Mouse (Mus musculus) kidney, adult 2 months (tissue): Measurements from ENCODE around the gene Sema5a. TPM values are rescaled to one million over a fixed set of nuclear protein-coding genes. Genes with fewer than 3 reads are reported as not detected.
A peak's percentile ranks its signal among the peaks of the same experiment; 100 is the strongest.
"Not testable (repeated sequence)": the region's sequence is repeated elsewhere in the genome, so short reads cannot be mapped to it uniquely, and the experiment has no call there.

Experiments
- DNase-seq: peaks from one replicate; pipeline ENCODE4 v3.0.0; 2021
- H3K27ac ChIP-seq: fragments of 200-500 bp; 2 replicates; pipeline ENCODE4 v1.5.1; 2012; ENCODE audit warnings: low read depth, low read length, control low read depth, inconsistent platforms; ENCODE audit not compliant: insufficient read depth
- H3K27me3 ChIP-seq: fragments of 200-500 bp; replicated peaks from 2 replicates; pipeline ENCODE4 v1.6.1; 2012; ENCODE audit warnings: mild to moderate bottlenecking, moderate library complexity, low read length, inconsistent platforms; ENCODE audit not compliant: control insufficient read depth, insufficient read depth
- H3K36me3 ChIP-seq: fragments of 200-500 bp; 2 replicates; pipeline ENCODE4 v1.6.1; 2012; ENCODE audit warnings: mild to moderate bottlenecking, moderate library complexity, low read length, inconsistent platforms; ENCODE audit not compliant: control insufficient read depth, insufficient read depth
- H3K4me1 ChIP-seq: fragments of 200-500 bp; 2 replicates; pipeline ENCODE4 v1.6.1; 2011; ENCODE audit warnings: low read length; ENCODE audit not compliant: control insufficient read depth, insufficient read depth
- H3K4me3 ChIP-seq: fragments of 200-500 bp; 2 replicates; pipeline ENCODE4 v1.5.1; 2011; ENCODE audit warnings: mild to moderate bottlenecking, low read depth, low read length, control low read depth; ENCODE audit not compliant: insufficient read depth
- CTCF ChIP-seq: fragments of 200-500 bp; conservative IDR thresholded peaks from 2 replicates; pipeline ENCODE4 v1.5.1; 2011; ENCODE audit warnings: low read depth, mild to moderate bottlenecking, control low read depth, low read length, moderate library complexity, mixed read lengths; ENCODE audit not compliant: insufficient read depth, insufficient read length
- POLR2A ChIP-seq: fragments of 200-500 bp; IDR thresholded peaks from one replicate; pipeline ENCODE4 v1.6.1; 2011; ENCODE audit warnings: low read depth, low read length, control low read depth
- WGBS: fragments of 180-500 bp; shearing (Covaris S2); methylation state at CpG from one replicate; pipeline ENCODE4 v1.1.7; 2018; 5-methylcytosine and 5-hydroxymethylcytosine counted together
- polyA plus RNA-seq: library from polyadenylated mRNA; depleted of rRNA; stranded (reverse); fragments of >200 nt; gene quantifications from 2 replicates; pipeline ENCODE4 v1.2.3, GENCODE M21; 2012; rRNA removed

The Sema5a gene
- polyA plus RNA-seq: 11.6 and 12.9 TPM in 2 replicates

DNA sequence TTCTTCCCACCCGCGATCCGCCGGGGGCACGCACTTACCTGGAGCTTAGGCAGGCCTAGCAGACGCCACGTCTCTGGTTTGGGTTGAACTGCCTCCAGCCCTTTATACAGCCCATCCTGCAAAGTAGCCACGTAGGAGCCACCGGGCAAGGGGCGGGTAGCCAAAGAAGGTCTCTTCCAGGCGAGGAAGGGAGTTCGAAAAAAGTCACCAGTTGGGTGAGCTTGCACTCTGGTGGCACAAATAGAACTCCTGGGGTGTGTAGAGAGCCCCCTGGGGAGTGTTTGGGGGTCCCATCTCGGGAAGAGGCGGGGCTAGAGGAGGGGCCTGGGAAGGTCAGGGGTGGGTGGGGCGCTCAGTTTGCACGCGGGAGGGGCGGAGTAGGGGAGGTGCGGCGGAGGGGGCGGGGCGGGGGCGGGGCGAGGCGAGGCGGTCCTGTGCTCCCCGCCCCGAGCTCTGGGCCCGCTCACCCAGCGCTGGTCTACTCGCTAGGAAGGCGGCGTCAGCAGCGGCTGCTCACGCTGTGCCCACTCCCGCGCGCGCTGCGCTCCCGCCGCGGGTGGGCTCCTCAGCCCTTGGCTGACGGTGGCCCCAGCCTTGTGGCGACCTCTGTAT, at the start of gene Sema5a:
TSS of gene Sema5a (plus strand) at position 467 of the 612 bp plus-strand sequence.
- TF ChIP-seq POLR2A: peak; percentile 87
- TF ChIP-seq CTCF: no peak
- Histone ChIP-seq H3K27ac (peak within 1 kb of the TSS; percentile 98), H3K36me3 (peaks cover 3% of the 10 kb centered on the region; the same call in 1 of the 2 replicates), H3K27me3 (no peaks in the 10 kb centered on the region), H3K4me1 (peaks cover 21% of the 10 kb centered on the region), H3K4me3 (peak within 1 kb of the TSS; percentile 93)
- 1% methylated on average over 33 of the region's 45 CpGs for WGBS
- DNase-seq: peak; percentile 88

DNA sequence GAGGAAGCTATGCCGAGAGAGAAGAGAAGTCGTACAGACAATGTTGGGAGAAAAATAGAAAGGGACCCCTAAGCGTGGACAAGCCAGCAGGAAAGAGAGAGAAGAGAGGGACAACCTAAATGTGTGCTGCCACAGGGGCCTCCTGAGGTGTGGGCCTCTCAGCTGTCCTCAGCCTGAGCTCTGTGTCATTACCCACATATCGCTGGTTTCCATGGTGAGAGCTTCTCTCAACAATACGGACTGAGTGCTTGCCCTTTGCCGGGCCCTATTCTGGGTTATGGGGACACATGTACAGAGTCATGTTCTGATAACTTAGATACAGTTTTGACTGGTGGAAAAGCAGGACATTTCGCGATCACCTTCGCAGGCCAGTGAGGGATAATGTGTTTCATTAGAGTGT, 46.5 kb upstream of the Sema5a start:
- 95% methylated on average over 9 of the region's 9 CpGs for WGBS
- Histone ChIP-seq H3K27ac (no peak overlapping the region), H3K4me1 (peaks cover 4% of the 10 kb centered on the region; the same call in 1 of the 2 replicates), H3K27me3 (no peaks in the 10 kb centered on the region), H3K36me3 (no peaks in the 10 kb centered on the region), H3K4me3 (no peak overlapping the region)
- TF ChIP-seq POLR2A: no peak
- TF ChIP-seq CTCF: no peak
- DNase-seq: no peak

GRCm38 (mm10) chr15:32198561-32198960, 46.0 kb upstream of the Sema5a start:
- H3K36me3 ChIP-seq: no peaks in the 10 kb centered on the region
- TF ChIP-seq CTCF (no peak), POLR2A (no peak)
- H3K4me1 ChIP-seq: peaks cover 1% of the 10 kb centered on the region; the same call in 1 of the 2 replicates
- no peak overlapping the region for H3K27ac ChIP-seq
- H3K27me3 ChIP-seq: no peaks in the 10 kb centered on the region
- WGBS: 92% methylated on average over 5 of the region's 5 CpGs
- no peak overlapping the region for H3K4me3 ChIP-seq
- no peak for DNase-seq

DNA sequence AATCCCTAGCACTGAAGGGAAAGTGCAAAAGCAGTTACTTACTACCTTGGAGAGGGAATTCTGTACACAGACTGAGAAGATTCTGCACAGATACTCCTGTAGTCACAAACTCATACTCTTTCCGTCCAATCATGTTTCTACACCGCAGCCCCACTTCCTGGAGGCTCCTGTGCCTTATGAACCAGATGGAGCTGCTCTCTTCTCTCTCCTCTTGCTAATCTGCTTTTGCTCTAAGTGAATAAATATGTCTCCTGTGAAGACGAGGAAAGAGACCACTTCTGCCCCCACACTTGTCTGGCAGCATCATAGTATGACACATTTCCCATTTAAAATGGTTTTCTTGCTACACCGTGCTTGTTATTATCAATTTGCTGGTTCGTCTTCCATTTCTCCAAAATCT, 41.4 kb upstream of the Sema5a start:
- no peaks in the 10 kb centered on the region for H3K4me1 ChIP-seq
- no peak overlapping the region for H3K27ac ChIP-seq
- no peak for DNase-seq
- TF ChIP-seq CTCF (no peak), POLR2A (no peak)
- 84% methylated on average over 5 of the region's 5 CpGs for whole genome bisulfite sequencing
- H3K4me3 ChIP-seq: no peak overlapping the region
- no peaks in the 10 kb centered on the region for H3K36me3 ChIP-seq
- no peaks in the 10 kb centered on the region for H3K27me3 ChIP-seq

GRCm38 (mm10) chr15:32204908-32205307, 39.7 kb upstream of the Sema5a start:
- H3K4me3 ChIP-seq: no peak overlapping the region
- DNase-seq: no peak
- no peak overlapping the region for H3K27ac ChIP-seq
- H3K36me3 ChIP-seq: no peaks in the 10 kb centered on the region
- 83% methylated on average over 10 of the region's 10 CpGs for WGBS
- TF ChIP-seq CTCF (no peak), POLR2A (no peak)
- H3K4me1 ChIP-seq: no peaks in the 10 kb centered on the region
- no peaks in the 10 kb centered on the region for H3K27me3 ChIP-seq

GRCm38 (mm10) chr15:32214687-32215086, 29.9 kb upstream of the Sema5a start:
- not testable (repeated sequence) for H3K27ac ChIP-seq, H3K4me1 ChIP-seq, H3K36me3 ChIP-seq, H3K27me3 ChIP-seq, H3K4me3 ChIP-seq, DNase-seq
- WGBS: 92% methylated on average over 10 of the region's 10 CpGs

DNA sequence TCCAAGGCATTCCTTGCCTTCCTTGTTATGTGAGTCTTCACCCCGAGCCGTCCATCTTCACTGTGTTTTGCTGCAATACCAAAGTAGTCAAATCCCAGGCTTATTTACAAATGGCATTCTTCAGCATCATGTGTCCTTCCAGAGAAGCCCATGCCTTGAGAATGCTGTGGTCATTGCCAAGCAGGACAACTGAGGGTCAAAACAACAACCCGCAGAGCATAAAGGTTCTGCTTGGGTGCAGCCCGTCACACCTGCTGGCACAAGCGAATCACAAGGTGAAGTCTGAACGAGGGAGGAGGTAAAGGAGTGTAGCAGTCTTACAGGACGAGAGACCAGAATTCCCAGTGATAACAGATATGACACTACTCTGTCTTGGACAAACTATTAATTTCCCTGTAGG, 21.6 kb upstream of the Sema5a start:
- 33% methylated on average over 7 of the region's 7 CpGs for WGBS
- H3K4me1 ChIP-seq: peaks cover 18% of the 10 kb centered on the region
- TF ChIP-seq POLR2A: no peak
- TF ChIP-seq CTCF: no peak
- peak overlapping the region; percentile 47 for H3K27ac ChIP-seq
- DNase-seq: peak; percentile 92
- no peaks in the 10 kb centered on the region for H3K27me3 ChIP-seq
- no peak overlapping the region for H3K4me3 ChIP-seq
- H3K36me3 ChIP-seq: no peaks in the 10 kb centered on the region
